Mouse (Mus musculus) lung, embryonic 15.5 days (tissue): ENCODE results near the gene Nodal. TPM values are rescaled to one million over a fixed set of nuclear protein-coding genes. Genes with fewer than 3 reads are reported as not detected.

Experiments
- ATAC-seq: fragments of 200-750 bp; cut with Nextera tagmentation; 2 replicates; pipeline ENCODE4 v1.8.0; 2017; ENCODE audit warnings: moderate number of reproducible peaks, borderline replicate concordance; ENCODE audit not compliant: low FRiP score, low TSS enrichment; ENCODE audit errors: extremely low read depth
- H3K27ac ChIP-seq: fragments of 300-500 bp; sonication (generic); 2 replicates; pipeline ENCODE4 v1.5.1; 2015; ENCODE audit warnings: moderate library complexity, mild to moderate bottlenecking, inconsistent platforms
- H3K27me3 ChIP-seq: fragments of 300-500 bp; sonication (generic); 2 replicates; pipeline ENCODE4 v1.6.1; 2015; ENCODE audit warnings: inconsistent platforms
- H3K36me3 ChIP-seq: fragments of 300-500 bp; sonication (generic); 2 replicates; pipeline ENCODE4 v1.6.1; 2015; ENCODE audit warnings: inconsistent platforms
- H3K4me1 ChIP-seq: fragments of 300-500 bp; sonication (generic); 2 replicates; pipeline ENCODE4 v1.6.1; 2015; ENCODE audit warnings: inconsistent platforms
- H3K4me2 ChIP-seq: fragments of 300-500 bp; sonication (generic); 2 replicates; pipeline ENCODE4 v1.6.1; 2015; ENCODE audit warnings: inconsistent platforms, mild to moderate bottlenecking, moderate library complexity
- H3K4me3 ChIP-seq: fragments of 300-500 bp; sonication (generic); 2 replicates; pipeline ENCODE4 v1.5.1; 2015; ENCODE audit warnings: mild to moderate bottlenecking, inconsistent platforms
- H3K9ac ChIP-seq: fragments of 300-500 bp; sonication (generic); 2 replicates; pipeline ENCODE4 v1.6.1; 2015; ENCODE audit warnings: inconsistent platforms
- H3K9me3 ChIP-seq: fragments of 300-500 bp; sonication (generic); 2 replicates; pipeline ENCODE4 v1.6.1; 2016; ENCODE audit warnings: inconsistent platforms
- WGBS: fragments of 180-500 bp; shearing (Covaris S2); methylation state at CpG from one replicate; pipeline ENCODE4 v1.1.7; 2015; 5-methylcytosine and 5-hydroxymethylcytosine counted together
- polyA plus RNA-seq: library from polyadenylated mRNA; unstranded; fragments of >200 nt; fragmentation: Nextera tagmentation; extraction: Ambion mirVana; gene quantifications from 2 replicates; pipeline ENCODE4 v1.2.1, GENCODE M21; 2015

The Nodal gene
- polyA plus RNA-seq, 1 experiment from 2014 or later: 0.09 TPM

- no peaks in the 10 kb centered on the region for H3K27me3 ChIP-seq
- peaks cover 73% of the 10 kb centered on the region for H3K4me1 ChIP-seq
- H3K4me2 ChIP-seq: peak overlapping the region; percentile 93
- peak overlapping the region; percentile 65 for H3K4me3 ChIP-seq
- WGBS: 11% methylated on average over 8 of the region's 8 CpGs
- peak overlapping the region; percentile 75 for H3K9ac ChIP-seq
- ATAC-seq: no peak
- H3K27ac ChIP-seq: peak overlapping the region; percentile 70
- no peaks in the 10 kb centered on the region for H3K36me3 ChIP-seq
- no peaks in the 10 kb centered on the region for H3K9me3 ChIP-seq
These were observed 35.9 kb upstream of the Nodal start for GRCm38 (mm10) chr10:61381823-61382222.

- 0% methylated on average over 8 of the region's 8 CpGs for WGBS
- H3K27me3 ChIP-seq: no peaks in the 10 kb centered on the region
- peak overlapping the region; percentile 70 for H3K27ac ChIP-seq
- H3K4me2 ChIP-seq: peak overlapping the region; percentile 93
- H3K4me3 ChIP-seq: peak overlapping the region; percentile 65
- H3K9ac ChIP-seq: peak overlapping the region; percentile 75
- no peaks in the 10 kb centered on the region for H3K9me3 ChIP-seq
- peaks cover 76% of the 10 kb centered on the region for H3K4me1 ChIP-seq
- no peak for ATAC-seq
- no peaks in the 10 kb centered on the region for H3K36me3 ChIP-seq
These were observed 35.5 kb upstream of the Nodal start for GRCm38 (mm10) chr10:61382281-61382731.

DNA sequence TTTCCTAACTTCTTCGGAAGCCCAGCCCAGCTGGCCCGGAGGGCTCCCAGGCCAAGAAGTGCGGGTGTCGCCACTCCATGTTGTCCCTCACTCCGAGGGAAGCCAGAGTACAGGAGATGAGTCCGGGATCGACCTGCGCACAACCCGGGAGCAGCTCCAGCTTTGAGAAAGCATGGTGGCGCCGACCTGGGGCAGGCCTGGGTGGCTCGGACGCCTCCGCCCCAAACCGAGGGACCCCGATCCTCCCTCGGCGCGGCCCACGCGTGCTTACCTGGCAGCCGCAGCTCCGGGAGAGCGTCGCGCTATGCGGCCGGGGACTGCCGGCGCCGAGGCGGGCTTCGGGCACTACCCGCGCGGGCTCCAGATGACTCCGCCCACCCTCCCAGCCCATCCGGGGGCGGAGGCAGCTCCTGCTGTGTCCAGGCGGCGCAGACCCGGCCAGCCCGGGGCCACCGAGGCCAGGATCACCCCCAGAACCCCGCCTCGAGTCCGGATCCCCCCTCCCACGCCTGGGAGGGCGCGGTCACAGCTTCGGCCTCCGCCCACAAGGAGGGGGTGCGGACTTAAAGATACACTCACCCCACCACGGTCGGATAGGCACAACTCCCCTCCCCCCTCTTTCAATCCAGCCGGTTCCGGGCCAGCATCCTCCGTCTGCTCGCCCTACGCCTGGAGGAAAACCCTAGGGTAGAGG is 34.6 kb upstream of the Nodal start, which contains the start of gene Pald1:
Pald1 (minus strand) TSS at position 510 of the 694 bp plus-strand sequence.
- H3K36me3 ChIP-seq: no peaks in the 10 kb centered on the region
- H3K4me3 ChIP-seq: peak within 1 kb of the TSS; percentile 65
- H3K27me3 ChIP-seq: no peaks in the 10 kb centered on the region
- H3K9ac ChIP-seq: peak within 1 kb of the TSS; percentile 75
- H3K4me1 ChIP-seq: peaks cover 74% of the 10 kb centered on the region
- H3K4me2 ChIP-seq: peak within 1 kb of the TSS; percentile 93
- H3K9me3 ChIP-seq: no peaks in the 10 kb centered on the region
- H3K27ac ChIP-seq: peak within 1 kb of the TSS; percentile 70
- WGBS: under 1% methylated on average over 47 of the region's 60 CpGs
- ATAC-seq: peak; percentile 77

DNA sequence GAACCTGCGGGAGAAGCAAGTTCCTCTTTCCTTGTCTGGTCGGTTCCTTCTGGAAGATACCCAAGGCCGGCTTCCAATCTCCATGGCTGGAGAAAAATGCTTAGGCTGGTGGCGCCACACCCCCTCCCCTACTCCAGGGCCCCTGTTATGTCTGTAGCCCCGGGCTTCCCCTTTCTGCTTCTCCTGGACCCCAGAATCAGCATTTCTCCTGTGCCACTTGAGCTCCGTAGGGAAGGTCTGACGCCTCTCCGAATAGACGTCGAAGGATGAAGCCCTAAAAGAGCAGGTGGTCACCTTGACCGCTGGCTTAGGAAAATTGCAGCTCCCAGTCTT is 34.1 kb upstream of the Nodal start:
- peak; percentile 2; the same call in 1 of the 2 replicates for ATAC-seq

GRCm38 (mm10) chr10:61385174-61385573 is 32.6 kb upstream of the Nodal start:
- Histone ChIP-seq H3K4me2 (no peak overlapping the region), H3K27me3 (no peaks in the 10 kb centered on the region), H3K4me3 (no peak overlapping the region), H3K27ac (peak overlapping the region; percentile 49), H3K9ac (no peak overlapping the region), H3K9me3 (no peaks in the 10 kb centered on the region), H3K36me3 (no peaks in the 10 kb centered on the region), H3K4me1 (peaks cover 74% of the 10 kb centered on the region)
- WGBS: 40% methylated on average over 6 of the region's 6 CpGs
- ATAC-seq: no peak

More for the DNA sequence above, 34.1 kb upstream of the Nodal start:
- Histone ChIP-seq H3K27ac (peak overlapping the region; percentile 70), H3K4me3 (peak overlapping the region; percentile 65), H3K4me2 (peak overlapping the region; percentile 93), H3K36me3 (no peaks in the 10 kb centered on the region), H3K27me3 (no peaks in the 10 kb centered on the region), H3K4me1 (peaks cover 72% of the 10 kb centered on the region), H3K9ac (peak overlapping the region; percentile 75), H3K9me3 (no peaks in the 10 kb centered on the region)
- WGBS: 3% methylated on average over 11 of the region's 11 CpGs

DNA sequence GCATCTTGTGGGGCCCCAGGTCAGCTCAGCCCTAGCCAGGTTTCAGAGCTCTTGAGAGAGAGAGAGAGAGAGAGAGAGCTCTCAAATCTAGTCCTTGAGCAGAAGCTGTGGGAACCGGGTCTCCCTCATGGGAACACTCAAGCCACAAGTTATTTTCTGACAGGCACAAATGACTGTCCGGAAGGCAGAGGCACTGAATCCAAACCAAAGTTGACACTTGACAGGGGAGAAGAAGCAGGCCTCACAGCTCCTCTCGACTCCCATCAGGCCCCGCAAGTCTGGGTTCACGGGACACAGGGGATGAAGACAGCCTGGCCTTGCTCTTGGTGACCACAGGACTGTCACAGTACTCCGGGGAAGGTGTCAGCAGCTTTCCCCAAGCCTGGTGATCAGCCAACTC is 31.5 kb upstream of the Nodal start:
- Histone ChIP-seq H3K4me2 (no peak overlapping the region), H3K9me3 (no peaks in the 10 kb centered on the region), H3K27me3 (no peaks in the 10 kb centered on the region), H3K27ac (peak overlapping the region; percentile 49), H3K4me1 (peaks cover 67% of the 10 kb centered on the region), H3K9ac (no peak overlapping the region), H3K36me3 (no peaks in the 10 kb centered on the region), H3K4me3 (no peak overlapping the region)
- WGBS: 29% methylated on average over 6 of the region's 6 CpGs
- ATAC-seq: peak; percentile 32

DNA sequence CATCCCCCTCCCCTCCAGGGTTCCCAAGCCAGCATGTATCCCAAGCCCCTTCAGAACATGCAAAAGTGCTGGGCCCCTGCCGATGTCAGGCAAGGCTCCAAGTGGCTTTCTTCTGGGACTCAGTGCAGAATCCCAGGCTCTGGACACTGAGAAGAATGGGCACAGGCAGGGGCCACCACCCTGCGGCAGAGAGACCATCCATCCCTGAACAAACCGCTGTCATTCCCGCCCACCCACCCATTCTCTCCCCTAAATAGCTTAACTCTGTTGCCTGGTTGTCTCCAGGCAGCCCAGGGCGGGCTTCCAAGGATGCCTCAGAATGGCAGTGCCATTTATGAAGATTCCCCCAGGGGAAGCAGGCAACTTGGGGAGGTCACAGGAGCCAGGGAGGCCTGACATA is 28.8 kb upstream of the Nodal start:
- Histone ChIP-seq H3K9me3 (no peaks in the 10 kb centered on the region), H3K9ac (no peak overlapping the region), H3K4me1 (peaks cover 56% of the 10 kb centered on the region), H3K4me2 (no peak overlapping the region), H3K27me3 (no peaks in the 10 kb centered on the region), H3K4me3 (no peak overlapping the region), H3K36me3 (no peaks in the 10 kb centered on the region), H3K27ac (no peak overlapping the region)
- 82% methylated on average over 5 of the region's 5 CpGs for WGBS
- ATAC-seq: no peak

- Histone ChIP-seq H3K27ac (peak overlapping the region; percentile 57; the same call in 1 of the 2 replicates), H3K36me3 (no peaks in the 10 kb centered on the region), H3K4me3 (no peak overlapping the region), H3K9ac (no peak overlapping the region), H3K4me2 (no peak overlapping the region), H3K4me1 (peaks cover 54% of the 10 kb centered on the region), H3K27me3 (no peaks in the 10 kb centered on the region), H3K9me3 (no peaks in the 10 kb centered on the region)
- WGBS: 31% methylated on average over 2 of the region's 2 CpGs
- no peak for ATAC-seq
These were observed 27.6 kb upstream of the Nodal start for GRCm38 (mm10) chr10:61390148-61390547.

- H3K4me1 ChIP-seq: peaks cover 36% of the 10 kb centered on the region
These were observed 25.2 kb upstream of the Nodal start for GRCm38 (mm10) chr10:61392584-61392983.

GRCm38 (mm10) chr10:61394476-61395136 is 23.2 kb upstream of the Nodal start:
- H3K36me3 ChIP-seq: no peaks in the 10 kb centered on the region
- H3K4me1 ChIP-seq: peaks cover 36% of the 10 kb centered on the region
- peak overlapping the region; percentile 33 for H3K4me2 ChIP-seq
- no peaks in the 10 kb centered on the region for H3K9me3 ChIP-seq
- no peaks in the 10 kb centered on the region for H3K27me3 ChIP-seq
- ATAC-seq: peak; percentile 32; the same call in 1 of the 2 replicates
- WGBS: 20% methylated on average over 9 of the region's 9 CpGs
- no peak overlapping the region for H3K4me3 ChIP-seq
- H3K27ac ChIP-seq: peak overlapping the region; percentile 68
- no peak overlapping the region for H3K9ac ChIP-seq

More at GRCm38 (mm10) chr10:61392584-61392983, 25.2 kb upstream of the Nodal start:
- WGBS: 19% methylated on average over 4 of the region's 4 CpGs
- Histone ChIP-seq H3K4me3 (no peak overlapping the region), H3K9me3 (no peaks in the 10 kb centered on the region), H3K4me2 (no peak overlapping the region), H3K36me3 (no peaks in the 10 kb centered on the region), H3K27me3 (no peaks in the 10 kb centered on the region), H3K9ac (no peak overlapping the region), H3K27ac (peak overlapping the region; percentile 50; the same call in 1 of the 2 replicates)
- ATAC-seq: no peak

GRCm38 (mm10) chr10:61398125-61398524 is 19.6 kb upstream of the Nodal start:
- Histone ChIP-seq H3K4me2 (no peak overlapping the region), H3K9me3 (no peaks in the 10 kb centered on the region), H3K27ac (0 out of 2 replicates have a peak overlapping the region, but pooled peaks have one; percentile 2), H3K4me3 (no peak overlapping the region), H3K4me1 (peaks cover 20% of the 10 kb centered on the region), H3K9ac (no peak overlapping the region), H3K36me3 (no peaks in the 10 kb centered on the region), H3K27me3 (no peaks in the 10 kb centered on the region)
- WGBS: 40% methylated on average over 3 of the region's 3 CpGs
- ATAC-seq: no peak

GRCm38 (mm10) chr10:61399156-61399734 is 18.5 kb upstream of the Nodal start:
- no peaks in the 10 kb centered on the region for H3K36me3 ChIP-seq
- 23% methylated on average over 13 of the region's 13 CpGs for WGBS
- no peak overlapping the region for H3K27ac ChIP-seq
- no peak overlapping the region for H3K9ac ChIP-seq
- H3K4me2 ChIP-seq: no peak overlapping the region
- H3K27me3 ChIP-seq: no peaks in the 10 kb centered on the region
- H3K4me3 ChIP-seq: no peak overlapping the region
- peak; percentile 74 for ATAC-seq
- peaks cover 14% of the 10 kb centered on the region for H3K4me1 ChIP-seq
- H3K9me3 ChIP-seq: no peaks in the 10 kb centered on the region
